Mouse (Mus musculus) lung, adult 2 months (tissue): ENCODE measurements at regions not wholly inside any gene's neighbourhood (a gene's known extent, or its start where the extent isn't known, plus 50 kb on each side); places are given as distances from the start of the nearest gene placed in this dataset.

ENCODE experiments used
- CTCF ChIP-seq: fragments of 200-500 bp; IDR thresholded peaks from 2 replicates; pipeline ENCODE4 v1.5.1; 2011; ENCODE audit warnings: mild to moderate bottlenecking, low read length, control low read depth; ENCODE audit not compliant: insufficient read depth
- POLR2A ChIP-seq: fragments of 200-500 bp; IDR thresholded peaks from 2 replicates; pipeline ENCODE4 v1.6.1; 2011; ENCODE audit warnings: low read depth, mild to moderate bottlenecking, control low read depth, low read length, borderline replicate concordance; ENCODE audit errors: extremely low read depth

GRCm38 (mm10) chr19:14225787-14226186 is 312.5 kb downstream of the Olfr1505 start:
- TF ChIP-seq POLR2A (no peak), CTCF (no peak)
